Mouse (Mus musculus): ENCODE measurements around the gene Eya4. TPM values are rescaled to one million over a fixed set of nuclear protein-coding genes. Genes with fewer than 3 reads are reported as not detected.

Gene Eya4
- polyA plus RNA-seq, 1 experiment: 0.04 TPM

GRCm38 (mm10) chr10:23092517-23092916, 258.1 kb downstream of the Eya4 start:
- Histone ChIP-seq H3K27me3 (ENCODE audit: control insufficient read depth, insufficient read depth, low read length) (no peaks in the 10 kb centered on the region), H3K4me3 (ENCODE audit: extremely low read depth, insufficient read depth, insufficient read length) (no peak overlapping the region), H3K36me3 (ENCODE audit: control insufficient read depth, insufficient read depth, low read length) (no peaks in the 10 kb centered on the region), H3K27ac (ENCODE audit: insufficient read depth, low read length) (no peak overlapping the region), H3K4me1 (ENCODE audit: control insufficient read depth, insufficient read depth, insufficient read length) (no peaks in the 10 kb centered on the region)
- DNase-seq (ENCODE audit: low read depth in 1 of 2, low spot score in 2 of 2): no peak
- WGBS: 92% methylated on average over 7 of the region's 7 CpGs
- no peak for TF ChIP-seq POLR2A (IDR thresholded peaks at IDR 0.05; ENCODE audit: low read depth, low read length)
- no peak for TF ChIP-seq CTCF (IDR thresholded peaks at IDR 0.05; ENCODE audit: extremely low read depth, insufficient read depth, insufficient read length, insufficient replicate concordance)

DNA sequence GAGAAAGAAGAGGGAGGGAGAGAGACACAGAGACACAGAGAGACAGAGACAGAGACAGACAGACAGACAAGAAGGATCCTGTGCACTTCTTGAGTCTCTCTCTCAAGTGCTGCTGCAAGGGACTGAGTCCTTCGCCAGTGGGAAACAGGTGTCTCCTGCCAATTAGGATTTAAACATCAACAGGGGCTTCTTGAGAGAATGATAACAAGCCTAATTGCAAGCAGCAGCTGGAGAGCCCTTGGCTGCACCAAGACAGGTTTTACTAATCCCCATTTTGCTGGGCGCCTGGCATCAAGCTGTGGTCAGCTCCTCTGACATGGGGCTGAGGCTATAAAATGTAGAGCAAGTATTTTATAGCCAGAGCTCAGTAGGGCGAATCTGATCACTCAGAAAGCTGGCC, 259.0 kb downstream of the Eya4 start:
- H3K27ac ChIP-seq (ENCODE audit: insufficient read depth, low read length): no peak overlapping the region
- no peaks in the 10 kb centered on the region for H3K27me3 ChIP-seq (ENCODE audit: control insufficient read depth, insufficient read depth, low read length)
- no peak for DNase-seq (ENCODE audit: low read depth in 1 of 2, low spot score in 2 of 2)
- TF ChIP-seq POLR2A (IDR thresholded peaks at IDR 0.05; ENCODE audit: low read depth, low read length) (no peak), CTCF (IDR thresholded peaks at IDR 0.05; ENCODE audit: extremely low read depth, insufficient read depth, insufficient read length, insufficient replicate concordance) (no peak)
- H3K36me3 ChIP-seq (ENCODE audit: control insufficient read depth, insufficient read depth, low read length): no peaks in the 10 kb centered on the region
- WGBS: 80% methylated on average over 3 of the region's 3 CpGs
- no peak overlapping the region for H3K4me3 ChIP-seq (ENCODE audit: extremely low read depth, insufficient read depth, insufficient read length)
- no peaks in the 10 kb centered on the region for H3K4me1 ChIP-seq (ENCODE audit: control insufficient read depth, insufficient read depth, insufficient read length)

GRCm38 (mm10) chr10:23090323-23090722, 260.3 kb downstream of the Eya4 start:
- no peak overlapping the region for H3K4me3 ChIP-seq (ENCODE audit: extremely low read depth, insufficient read depth, insufficient read length)
- no peaks in the 10 kb centered on the region for H3K27me3 ChIP-seq (ENCODE audit: control insufficient read depth, insufficient read depth, low read length)
- no peak for DNase-seq (ENCODE audit: low read depth in 1 of 2, low spot score in 2 of 2)
- WGBS: 73% methylated on average over 1 of the region's 1 CpGs
- TF ChIP-seq POLR2A (IDR thresholded peaks at IDR 0.05; ENCODE audit: low read depth, low read length): no peak
- no peak overlapping the region for H3K27ac ChIP-seq (ENCODE audit: insufficient read depth, low read length)
- H3K4me1 ChIP-seq (ENCODE audit: control insufficient read depth, insufficient read depth, insufficient read length): no peaks in the 10 kb centered on the region
- no peaks in the 10 kb centered on the region for H3K36me3 ChIP-seq (ENCODE audit: control insufficient read depth, insufficient read depth, low read length)

DNA sequence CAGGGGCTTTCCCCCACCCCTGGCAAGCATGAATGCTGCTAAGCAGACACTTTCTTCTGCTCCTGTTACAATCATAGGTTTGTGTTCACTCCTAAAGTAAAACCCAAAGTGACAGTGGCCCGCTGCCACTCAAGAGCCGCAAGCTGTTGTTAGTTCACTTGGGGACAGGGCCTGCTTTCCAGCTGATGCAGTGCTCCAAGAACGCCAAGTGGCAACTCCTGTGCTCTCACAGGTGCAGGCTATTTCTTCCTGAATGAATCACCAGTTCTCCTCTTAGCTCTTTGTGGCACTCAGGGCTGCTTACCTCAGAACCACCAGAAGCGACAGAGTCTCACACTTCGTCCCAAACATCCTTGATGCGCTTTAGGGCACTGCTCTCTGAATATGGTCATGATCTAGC, 261.3 kb downstream of the Eya4 start:
- H3K4me3 ChIP-seq (ENCODE audit: extremely low read depth, insufficient read depth, insufficient read length): no peak overlapping the region
- no peak for DNase-seq (ENCODE audit: low read depth in 1 of 2, low spot score in 2 of 2)
- no peaks in the 10 kb centered on the region for H3K36me3 ChIP-seq (ENCODE audit: control insufficient read depth, insufficient read depth, low read length)
- no peak overlapping the region for H3K27ac ChIP-seq (ENCODE audit: insufficient read depth, low read length)
- no peaks in the 10 kb centered on the region for H3K4me1 ChIP-seq (ENCODE audit: control insufficient read depth, insufficient read depth, insufficient read length)
- 86% methylated on average over 6 of the region's 6 CpGs for WGBS
- no peaks in the 10 kb centered on the region for H3K27me3 ChIP-seq (ENCODE audit: control insufficient read depth, insufficient read depth, low read length)
- TF ChIP-seq CTCF (IDR thresholded peaks at IDR 0.05; ENCODE audit: extremely low read depth, insufficient read depth, insufficient read length, insufficient replicate concordance): no peak
- TF ChIP-seq POLR2A (IDR thresholded peaks at IDR 0.05; ENCODE audit: low read depth, low read length): no peak

GRCm38 (mm10) chr10:23088764-23089163, 261.8 kb downstream of the Eya4 start:
- 30% methylated on average over 3 of the region's 3 CpGs for WGBS

DNA sequence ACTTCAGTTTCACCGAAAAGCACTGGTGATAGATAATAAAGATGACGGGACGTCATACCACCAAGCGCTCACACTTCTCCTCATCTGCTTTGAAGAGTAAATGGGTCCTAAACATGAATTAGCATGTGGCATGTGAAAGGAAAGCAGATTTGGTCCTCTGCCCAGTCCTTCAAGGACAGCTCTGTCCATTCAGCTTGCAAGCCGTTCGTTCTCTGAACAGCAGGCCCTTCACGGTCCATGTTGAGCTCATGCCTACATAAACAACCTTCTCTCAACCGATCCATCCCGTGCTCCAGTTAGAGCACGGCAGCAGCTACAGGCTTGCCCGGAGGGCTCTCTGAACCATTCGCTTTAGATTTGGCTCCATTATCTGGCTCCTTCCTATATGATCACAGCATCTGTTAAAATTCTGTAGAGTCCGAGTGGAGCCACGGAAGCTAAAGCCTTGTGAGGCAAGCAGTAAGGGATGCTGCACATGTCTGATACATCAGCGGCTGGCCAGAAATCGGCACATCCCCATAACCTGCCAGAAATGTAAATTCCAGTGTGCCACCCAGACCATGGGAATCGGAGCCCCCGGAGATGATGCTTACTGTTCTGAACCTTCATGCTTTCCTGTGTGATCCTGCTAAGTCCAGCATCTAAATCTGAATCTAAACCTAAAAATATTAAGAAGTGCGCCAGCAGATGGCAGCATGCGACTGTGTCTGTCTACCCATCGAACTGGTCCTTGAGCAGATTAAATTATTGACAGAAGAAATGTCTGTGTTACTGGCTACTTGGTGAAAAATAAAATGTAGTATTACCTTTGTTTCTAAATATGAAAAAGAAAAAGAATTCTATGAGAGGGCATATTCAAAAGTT, 264.0 kb downstream of the Eya4 start:
- no peak for DNase-seq (ENCODE audit: low read depth in 1 of 2, low spot score in 2 of 2)
- 75% methylated on average over 21 of the region's 21 CpGs for WGBS

More at GRCm38 (mm10) chr10:23088764-23089163, 261.8 kb downstream of the Eya4 start:
- H3K36me3 ChIP-seq (ENCODE audit: control insufficient read depth, insufficient read depth, low read length): no peaks in the 10 kb centered on the region
- H3K27me3 ChIP-seq (ENCODE audit: control insufficient read depth, insufficient read depth, low read length): no peaks in the 10 kb centered on the region
- DNase-seq (ENCODE audit: low read depth in 1 of 2, low spot score in 2 of 2): no peak
- H3K4me3 ChIP-seq (ENCODE audit: extremely low read depth, insufficient read depth, insufficient read length): no peak overlapping the region
- no peak overlapping the region for H3K27ac ChIP-seq (ENCODE audit: insufficient read depth, low read length)
- H3K4me1 ChIP-seq (ENCODE audit: control insufficient read depth, insufficient read depth, insufficient read length): no peaks in the 10 kb centered on the region
- TF ChIP-seq CTCF (IDR thresholded peaks at IDR 0.05; ENCODE audit: extremely low read depth, insufficient read depth, insufficient read length, insufficient replicate concordance) (no peak), POLR2A (IDR thresholded peaks at IDR 0.05; ENCODE audit: low read depth, low read length) (no peak)

GRCm38 (mm10) chr10:23081548-23081828, 269.1 kb downstream of the Eya4 start:
- Histone ChIP-seq H3K4me1 (ENCODE audit: control insufficient read depth, insufficient read depth, insufficient read length) (no peaks in the 10 kb centered on the region), H3K27me3 (ENCODE audit: control insufficient read depth, insufficient read depth, low read length) (no peaks in the 10 kb centered on the region), H3K36me3 (ENCODE audit: control insufficient read depth, insufficient read depth, low read length) (no peaks in the 10 kb centered on the region), H3K27ac (ENCODE audit: insufficient read depth, low read length) (no peak overlapping the region), H3K4me3 (ENCODE audit: extremely low read depth, insufficient read depth, insufficient read length) (no peak overlapping the region)
- DNase-seq (ENCODE audit: low read depth in 1 of 2, low spot score in 2 of 2): no peak
- 32% methylated on average over 4 of the region's 4 CpGs for whole genome bisulfite sequencing
- TF ChIP-seq POLR2A (IDR thresholded peaks at IDR 0.05; ENCODE audit: low read depth, low read length) (no peak), CTCF (IDR thresholded peaks at IDR 0.05; ENCODE audit: extremely low read depth, insufficient read depth, insufficient read length, insufficient replicate concordance) (no peak)

More for the DNA sequence above, 264.0 kb downstream of the Eya4 start:
- no peak overlapping the region for H3K4me3 ChIP-seq (ENCODE audit: extremely low read depth, insufficient read depth, insufficient read length)
- no peaks in the 10 kb centered on the region for H3K27me3 ChIP-seq (ENCODE audit: control insufficient read depth, insufficient read depth, low read length)
- no peaks in the 10 kb centered on the region for H3K36me3 ChIP-seq (ENCODE audit: control insufficient read depth, insufficient read depth, low read length)
- H3K27ac ChIP-seq (ENCODE audit: insufficient read depth, low read length): no peak overlapping the region
- no peaks in the 10 kb centered on the region for H3K4me1 ChIP-seq (ENCODE audit: control insufficient read depth, insufficient read depth, insufficient read length)
- TF ChIP-seq CTCF (IDR thresholded peaks at IDR 0.05; ENCODE audit: extremely low read depth, insufficient read depth, insufficient read length, insufficient replicate concordance) (no peak), POLR2A (IDR thresholded peaks at IDR 0.05; ENCODE audit: low read depth, low read length) (no peak)

Measured in spleen, adult 2 months (tissue).